Mouse (Mus musculus) spleen, postnatal 14 days (tissue): ENCODE measurements around the gene Prkca.

Source experiments
- DNase-seq, 2 experiments: peaks; one replicate each; pipeline ENCODE4 v3.0.0; 2021 to 2022; ENCODE audit warnings: low spot score in 2 of 2

Prkca gene

GRCm38 (mm10) chr11:108160056-108160455, 183.7 kb downstream of the Prkca start:
- DNase-seq, result no peak

GRCm38 (mm10) chr11:108158046-108158445, 185.7 kb downstream of the Prkca start:
- no peak for DNase-seq

- DNase-seq, result no peak
Observed at GRCm38 (mm10) chr11:108157074-108157473, 186.7 kb downstream of the Prkca start.

- DNase-seq, result no peak
Observed at GRCm38 (mm10) chr11:108156107-108156506, 187.6 kb downstream of the Prkca start.

- no peak for DNase-seq
Observed at GRCm38 (mm10) chr11:108155088-108155580, 188.6 kb downstream of the Prkca start.

- DNase-seq, result no peak
Observed at GRCm38 (mm10) chr11:108153997-108154841, 189.5 kb downstream of the Prkca start.

- DNase-seq, result no peak
Observed at GRCm38 (mm10) chr11:108152591-108152990, 191.1 kb downstream of the Prkca start.

GRCm38 (mm10) chr11:108150410-108150809, 193.3 kb downstream of the Prkca start:
- no peak for DNase-seq

GRCm38 (mm10) chr11:108149187-108149586, 194.5 kb downstream of the Prkca start:
- no peak for DNase-seq

- DNase-seq, result no peak
Observed at GRCm38 (mm10) chr11:108148491-108148890, 195.2 kb downstream of the Prkca start.

GRCm38 (mm10) chr11:108145752-108146496, 197.8 kb downstream of the Prkca start:
- DNase-seq, result no peak

- DNase-seq, result no peak
Observed at GRCm38 (mm10) chr11:108145128-108145527, 198.6 kb downstream of the Prkca start.

GRCm38 (mm10) chr11:108143739-108144138, 200.0 kb downstream of the Prkca start:
- no peak for DNase-seq

GRCm38 (mm10) chr11:108140028-108140427, 203.7 kb downstream of the Prkca start:
- DNase-seq, result no peak

GRCm38 (mm10) chr11:108136341-108136740, 207.4 kb downstream of the Prkca start:
- DNase-seq, result no peak

GRCm38 (mm10) chr11:108135407-108136159, 208.1 kb downstream of the Prkca start:
- no peak for DNase-seq

- peak in 1 of 2 experiments; percentile 40 for DNase-seq
Observed at GRCm38 (mm10) chr11:108128593-108128992, 215.1 kb downstream of the Prkca start.

- no peak for DNase-seq
Observed at GRCm38 (mm10) chr11:108127908-108128307, 215.8 kb downstream of the Prkca start.

GRCm38 (mm10) chr11:108122486-108122885, 221.2 kb downstream of the Prkca start:
- DNase-seq, result no peak

GRCm38 (mm10) chr11:108120708-108121107, 223.0 kb downstream of the Prkca start:
- no peak for DNase-seq

- no peak for DNase-seq
Observed at GRCm38 (mm10) chr11:108119785-108120184, 223.9 kb downstream of the Prkca start.

- DNase-seq, result no peak
Observed at GRCm38 (mm10) chr11:108118814-108119213, 224.9 kb downstream of the Prkca start.
